Mouse (Mus musculus): ENCODE results near the gene 1110008L16Rik.

1110008L16Rik gene

GRCm38 (mm10) chr12:55302485-55303441 is 3.4 kb downstream of the 1110008L16Rik start, which contains the start of gene Ppp2r3c:
Ppp2r3c (minus strand) TSS chr12:55302998.
- peaks cover 48% of the 10 kb centered on the region for H3K36me3 ChIP-seq (ENCODE audit: insufficient read depth, low read length)
- no peaks in the 10 kb centered on the region for H3K27me3 ChIP-seq (ENCODE audit: insufficient read depth, low read length)
- no peaks in the 10 kb centered on the region for H3K9me3 ChIP-seq (ENCODE audit: low read length)
- peaks cover 40% of the 10 kb centered on the region for H3K4me1 ChIP-seq (replicated peaks; ENCODE audit: low read depth, low read length)
- H3K4me3 ChIP-seq (replicated peaks; ENCODE audit: low read length), result peak within 1 kb of the TSS; percentile 89
- no peak for TF ChIP-seq POU5F1 (IDR thresholded peaks at IDR 0.05; ENCODE audit: borderline replicate concordance, low read length)
- no peak for TF ChIP-seq CTCF (conservative IDR thresholded peaks at IDR 0.05; ENCODE audit: low read length)
- no peak for TF ChIP-seq NANOG (IDR thresholded peaks at IDR 0.05; ENCODE audit: borderline replicate concordance, low read length)

- Histone ChIP-seq H3K4me1 (replicated peaks; ENCODE audit: low read depth, low read length) (peaks cover 53% of the 10 kb centered on the region), H3K27me3 (ENCODE audit: insufficient read depth, low read length) (no peaks in the 10 kb centered on the region), H3K9me3 (ENCODE audit: low read length) (no peaks in the 10 kb centered on the region), H3K36me3 (ENCODE audit: insufficient read depth, low read length) (peaks cover 42% of the 10 kb centered on the region), H3K4me3 (replicated peaks; ENCODE audit: low read length) (no peak overlapping the region)
- TF ChIP-seq POU5F1 (IDR thresholded peaks at IDR 0.05; ENCODE audit: borderline replicate concordance, low read length) (no peak), NANOG (IDR thresholded peaks at IDR 0.05; ENCODE audit: borderline replicate concordance, low read length) (no peak), CTCF (conservative IDR thresholded peaks at IDR 0.05; ENCODE audit: low read length) (peak; percentile 50)
These were observed 7.0 kb downstream of the 1110008L16Rik start for GRCm38 (mm10) chr12:55306371-55306770.

DNA sequence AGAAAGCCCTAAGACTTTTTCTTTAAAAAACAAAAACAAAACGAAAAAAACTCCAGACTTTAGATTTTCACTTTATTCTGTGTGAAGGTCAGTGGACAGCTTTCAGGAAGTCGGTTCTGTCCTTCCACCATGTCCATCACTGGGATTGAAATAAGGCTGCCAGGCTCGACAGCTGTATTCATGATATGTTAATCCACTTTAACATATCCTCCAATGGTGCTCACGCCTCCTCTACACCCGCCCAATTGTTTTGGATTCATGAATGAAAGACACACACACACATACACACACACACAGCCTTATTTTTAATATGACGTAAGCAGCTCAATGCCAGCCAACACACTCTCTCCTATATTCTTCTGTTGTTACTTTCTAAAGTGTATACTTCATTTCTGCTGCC is 8.2 kb downstream of the 1110008L16Rik start:
- no peak overlapping the region for H3K4me3 ChIP-seq (replicated peaks; ENCODE audit: low read length)
- no peak for TF ChIP-seq POU5F1 (IDR thresholded peaks at IDR 0.05; ENCODE audit: borderline replicate concordance, low read length)
- no peak for TF ChIP-seq CTCF (conservative IDR thresholded peaks at IDR 0.05; ENCODE audit: low read length)
- no peak for TF ChIP-seq NANOG (IDR thresholded peaks at IDR 0.05; ENCODE audit: borderline replicate concordance, low read length)
- peaks cover 57% of the 10 kb centered on the region for H3K4me1 ChIP-seq (replicated peaks; ENCODE audit: low read depth, low read length)
- no peaks in the 10 kb centered on the region for H3K27me3 ChIP-seq (ENCODE audit: insufficient read depth, low read length)
- no peaks in the 10 kb centered on the region for H3K9me3 ChIP-seq (ENCODE audit: low read length)
- H3K36me3 ChIP-seq (ENCODE audit: insufficient read depth, low read length), result peaks cover 46% of the 10 kb centered on the region

- H3K27me3 ChIP-seq (ENCODE audit: insufficient read depth, low read length), result no peaks in the 10 kb centered on the region
- no peak overlapping the region for H3K4me3 ChIP-seq (replicated peaks; ENCODE audit: low read length)
- H3K9me3 ChIP-seq (ENCODE audit: low read length), result no peaks in the 10 kb centered on the region
- H3K4me1 ChIP-seq (replicated peaks; ENCODE audit: low read depth, low read length), result peaks cover 52% of the 10 kb centered on the region
- no peak for TF ChIP-seq CTCF (conservative IDR thresholded peaks at IDR 0.05; ENCODE audit: low read length)
- no peak for TF ChIP-seq NANOG (IDR thresholded peaks at IDR 0.05; ENCODE audit: borderline replicate concordance, low read length)
- no peak for TF ChIP-seq POU5F1 (IDR thresholded peaks at IDR 0.05; ENCODE audit: borderline replicate concordance, low read length)
- H3K36me3 ChIP-seq (ENCODE audit: insufficient read depth, low read length), result peaks cover 49% of the 10 kb centered on the region
These were observed 9.4 kb downstream of the 1110008L16Rik start for GRCm38 (mm10) chr12:55308731-55309130.

GRCm38 (mm10) chr12:55309501-55309900 is 10.1 kb downstream of the 1110008L16Rik start:
- Histone ChIP-seq H3K27me3 (ENCODE audit: insufficient read depth, low read length) (no peaks in the 10 kb centered on the region), H3K36me3 (ENCODE audit: insufficient read depth, low read length) (peaks cover 52% of the 10 kb centered on the region), H3K9me3 (ENCODE audit: low read length) (no peaks in the 10 kb centered on the region), H3K4me3 (replicated peaks; ENCODE audit: low read length) (peak overlapping the region; percentile 20; the same call in 1 of the 2 replicates), H3K4me1 (replicated peaks; ENCODE audit: low read depth, low read length) (peaks cover 46% of the 10 kb centered on the region)
- TF ChIP-seq CTCF (conservative IDR thresholded peaks at IDR 0.05; ENCODE audit: low read length) (no peak), POU5F1 (IDR thresholded peaks at IDR 0.05; ENCODE audit: borderline replicate concordance, low read length) (no peak), NANOG (IDR thresholded peaks at IDR 0.05; ENCODE audit: borderline replicate concordance, low read length) (no peak)

- Histone ChIP-seq H3K4me3 (replicated peaks; ENCODE audit: low read length) (peak overlapping the region; percentile 60), H3K9me3 (ENCODE audit: low read length) (no peaks in the 10 kb centered on the region), H3K27me3 (ENCODE audit: insufficient read depth, low read length) (no peaks in the 10 kb centered on the region), H3K36me3 (ENCODE audit: insufficient read depth, low read length) (peaks cover 49% of the 10 kb centered on the region), H3K4me1 (replicated peaks; ENCODE audit: low read depth, low read length) (peaks cover 58% of the 10 kb centered on the region)
- TF ChIP-seq POU5F1 (IDR thresholded peaks at IDR 0.05; ENCODE audit: borderline replicate concordance, low read length) (no peak), CTCF (conservative IDR thresholded peaks at IDR 0.05; ENCODE audit: low read length) (no peak), NANOG (IDR thresholded peaks at IDR 0.05; ENCODE audit: borderline replicate concordance, low read length) (no peak)
These were observed 12.5 kb downstream of the 1110008L16Rik start for GRCm38 (mm10) chr12:55311841-55312240.

GRCm38 (mm10) chr12:55313901-55314300 is 14.5 kb downstream of the 1110008L16Rik start:
- peaks cover 41% of the 10 kb centered on the region for H3K36me3 ChIP-seq (ENCODE audit: insufficient read depth, low read length)
- peaks cover 55% of the 10 kb centered on the region for H3K4me1 ChIP-seq (replicated peaks; ENCODE audit: low read depth, low read length)
- H3K4me3 ChIP-seq (replicated peaks; ENCODE audit: low read length), result no peak overlapping the region
- no peaks in the 10 kb centered on the region for H3K27me3 ChIP-seq (ENCODE audit: insufficient read depth, low read length)
- peak; percentile 25; the same call in 1 of the 2 replicates for TF ChIP-seq CTCF (conservative IDR thresholded peaks at IDR 0.05; ENCODE audit: low read length)
- no peak for TF ChIP-seq NANOG (IDR thresholded peaks at IDR 0.05; ENCODE audit: borderline replicate concordance, low read length)
- no peaks in the 10 kb centered on the region for H3K9me3 ChIP-seq (ENCODE audit: low read length)

GRCm38 (mm10) chr12:55315192-55315591 is 15.8 kb downstream of the 1110008L16Rik start:
- Histone ChIP-seq H3K4me3 (replicated peaks; ENCODE audit: low read length) (no peak overlapping the region), H3K4me1 (replicated peaks; ENCODE audit: low read depth, low read length) (peaks cover 53% of the 10 kb centered on the region), H3K36me3 (ENCODE audit: insufficient read depth, low read length) (peaks cover 41% of the 10 kb centered on the region), H3K9me3 (ENCODE audit: low read length) (no peaks in the 10 kb centered on the region), H3K27me3 (ENCODE audit: insufficient read depth, low read length) (no peaks in the 10 kb centered on the region)
- TF ChIP-seq NANOG (IDR thresholded peaks at IDR 0.05; ENCODE audit: borderline replicate concordance, low read length), result no peak
- peak; percentile 36 for TF ChIP-seq CTCF (conservative IDR thresholded peaks at IDR 0.05; ENCODE audit: low read length)
- no peak for TF ChIP-seq POU5F1 (IDR thresholded peaks at IDR 0.05; ENCODE audit: borderline replicate concordance, low read length)
